Mouse (Mus musculus): ENCODE measurements around the gene Prrc2a.

GRCm38 (mm10) chr17:35141971-35142370, 22.7 kb downstream of the Prrc2a start:
- TF ChIP-seq POLR2A (IDR thresholded peaks at IDR 0.05; ENCODE audit: low read depth, low read length) (no peak), CTCF (IDR thresholded peaks at IDR 0.05; ENCODE audit: extremely low read depth, insufficient read length, insufficient replicate concordance, low read depth, low read length) (no peak)
